Mouse (Mus musculus) urinary bladder, postnatal 25 days (tissue): ENCODE measurements around the gene Lipo3.
"Not testable (repeated sequence)": the region's sequence is repeated elsewhere in the genome, so short reads cannot be mapped to it uniquely, and the experiment has no call there.

Source experiments
- DNase-seq: peaks from one replicate; pipeline ENCODE4 v3.0.0; 2022; ENCODE audit warnings: low spot score

The Lipo3 gene

GRCm38 (mm10) chr19:33761287-33762086, at the start of gene Lipo3:
Lipo3 (minus strand) TSS chr19:33761951.
- peak; percentile 4 for DNase-seq

- DNase-seq = not testable (repeated sequence)
Measured at GRCm38 (mm10) chr19:33787359-33787758, 25.6 kb upstream of the Lipo3 start, which contains the start of gene Lipo1. Lipo1 (minus strand) TSS chr19:33787459.

GRCm38 (mm10) chr19:33786576-33787277, 25.0 kb upstream of the Lipo3 start:
- no peak for DNase-seq

GRCm38 (mm10) chr19:33751259-33751658, 10.5 kb downstream of the Lipo3 start, which contains the start of gene Lipo2:
Lipo2 (minus strand) TSS chr19:33751359.
- not testable (repeated sequence) for DNase-seq

- DNase-seq = not testable (repeated sequence)
Measured at GRCm38 (mm10) chr19:33625152-33625551, 136.6 kb downstream of the Lipo3 start, which contains the start of gene Gm8978. Gm8978 (minus strand) TSS chr19:33625252.

- peak; percentile 12 for DNase-seq
Measured at GRCm38 (mm10) chr19:33589626-33590302, 172.0 kb downstream of the Lipo3 start.

GRCm38 (mm10) chr19:33568551-33568950, 193.2 kb downstream of the Lipo3 start:
- not testable (repeated sequence) for DNase-seq

GRCm38 (mm10) chr19:33517680-33518079, 244.1 kb downstream of the Lipo3 start, which contains the start of gene Lipo4:
Lipo4 (minus strand) TSS chr19:33517780.
- DNase-seq = no peak
